Mouse (Mus musculus) A20 (cell line): ENCODE measurements at regions not wholly inside any gene's neighbourhood (a gene's known extent, or its start where the extent isn't known, plus 50 kb on each side); places are given as distances from the start of the nearest gene placed in this dataset.

Experiments used
- DNase-seq: peaks from one replicate; pipeline ENCODE4 v3.0.0-alpha.2; 2011; ENCODE audit warnings: low read depth, low spot score

DNA sequence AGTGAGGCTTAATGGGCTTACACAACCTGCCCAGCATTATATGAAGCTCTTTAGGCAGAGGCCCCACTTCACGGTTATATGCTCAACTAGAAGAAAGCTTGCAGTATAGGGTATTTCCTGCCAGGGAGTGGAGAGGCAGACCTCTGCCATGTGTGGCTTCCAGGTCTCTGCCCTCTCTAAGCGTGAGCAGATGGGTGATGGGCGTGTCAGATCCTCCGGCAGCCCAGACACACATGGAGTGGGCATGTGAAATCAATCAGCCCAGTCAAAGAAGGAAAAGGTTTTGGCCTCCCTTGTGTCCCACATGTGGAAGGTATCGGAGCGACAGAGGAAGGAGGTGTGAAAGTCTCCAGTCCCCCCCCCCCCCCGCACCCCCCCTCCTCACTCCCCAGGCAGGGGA, 102.3 kb upstream of the Runx1 start:
- DNase-seq = no peak

DNA sequence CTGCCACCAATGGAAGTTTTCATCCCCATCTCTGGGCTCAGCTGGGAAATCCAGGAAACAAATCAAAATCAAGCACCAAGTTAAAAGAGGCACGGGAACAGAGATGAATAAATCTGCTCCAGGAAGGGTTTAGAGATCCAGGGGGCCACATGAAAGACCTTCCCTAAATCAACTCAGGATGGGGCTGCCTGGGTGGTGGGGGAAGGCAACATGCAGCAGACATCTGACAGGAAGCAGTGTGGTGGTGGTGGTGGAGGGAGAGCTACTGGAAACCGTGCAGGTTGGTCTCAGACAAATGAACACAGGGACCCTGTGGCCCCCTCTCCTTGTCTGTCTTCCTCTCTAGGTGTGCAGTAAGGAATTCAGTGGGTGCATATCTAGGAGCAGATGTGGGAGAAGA, 101.7 kb upstream of the Runx1 start:
- no peak for DNase-seq

DNA sequence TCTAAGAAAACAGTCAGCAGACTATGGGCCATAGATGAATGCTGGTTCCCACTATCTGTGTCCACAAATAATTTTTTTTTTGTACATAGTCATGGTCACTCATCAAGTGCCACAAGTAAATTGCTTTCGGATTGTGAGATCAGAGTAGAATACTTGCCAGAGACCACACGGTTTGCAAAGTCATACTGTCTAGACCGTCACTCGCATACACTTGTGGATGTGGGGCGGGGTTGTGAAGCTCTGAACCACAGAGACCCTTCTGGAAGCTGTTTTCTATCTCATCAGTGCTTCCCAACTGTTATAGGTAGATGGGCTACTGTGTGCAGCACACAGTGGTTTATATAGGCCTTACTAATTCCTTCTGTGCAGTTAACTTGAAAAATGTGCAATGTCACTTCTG, 100.9 kb upstream of the Runx1 start:
- no peak for DNase-seq

DNA sequence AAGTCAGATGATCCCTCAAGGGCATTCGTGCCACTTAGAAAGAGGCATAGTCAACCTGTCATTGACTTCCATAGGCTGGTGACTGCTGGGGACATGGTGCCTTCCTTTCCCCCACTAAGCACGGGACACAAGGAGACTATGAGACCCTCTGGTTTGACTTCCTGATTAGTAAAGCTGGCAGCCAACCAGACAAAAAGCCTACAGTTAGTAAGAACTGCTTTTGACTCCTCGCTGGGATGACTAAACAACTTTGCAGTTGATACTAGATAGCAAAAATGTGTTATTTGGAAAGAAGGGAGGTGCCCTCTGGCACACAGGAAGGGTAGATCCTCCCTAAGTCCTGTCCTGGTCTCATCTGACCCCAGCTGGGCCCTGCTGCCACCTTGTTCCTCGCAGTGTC, 95.0 kb upstream of the Runx1 start:
- DNase-seq = no peak

DNA sequence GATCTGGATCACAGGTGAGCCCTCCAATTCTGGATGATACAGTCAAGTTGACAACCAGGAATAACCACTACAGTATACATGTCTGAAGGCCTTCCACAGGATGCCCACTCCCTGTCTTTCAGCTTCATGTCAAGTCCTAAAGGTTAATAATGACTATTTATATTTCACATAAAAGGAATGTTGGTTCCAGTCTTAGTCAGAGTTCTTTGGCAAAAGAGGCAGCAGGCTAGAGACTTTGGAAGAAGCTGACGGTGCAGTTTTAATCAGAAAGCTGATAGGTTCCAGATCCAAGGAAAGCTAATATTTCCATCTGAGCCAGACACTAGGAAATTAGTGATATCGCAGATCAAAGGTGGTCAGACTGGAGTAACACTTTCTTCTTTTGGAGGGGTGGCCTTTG, 91.4 kb upstream of the Runx1 start:
- no peak for DNase-seq

DNA sequence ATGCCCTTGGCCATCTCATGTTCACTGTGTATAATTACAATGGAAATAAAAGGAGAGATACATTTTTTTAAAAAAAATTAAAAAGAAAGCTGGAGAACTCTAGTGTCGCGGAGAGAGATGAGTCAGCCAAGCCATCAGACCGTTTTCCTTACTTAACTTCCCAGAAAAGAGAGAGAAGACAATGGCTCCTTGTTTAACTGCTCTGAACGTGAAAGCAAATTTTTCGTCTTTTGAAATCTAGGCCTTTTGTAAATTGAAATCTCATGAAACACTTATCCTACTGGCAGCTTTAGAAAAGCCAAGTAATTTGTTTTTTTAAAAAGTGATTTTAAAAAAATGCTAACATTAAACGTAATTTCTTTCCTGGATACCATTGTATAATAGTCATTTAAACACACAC, 89.7 kb upstream of the Runx1 start:
- DNase-seq = no peak

- no peak for DNase-seq
These were observed 80.9 kb upstream of the Runx1 start for GRCm38 (mm10) chr16:92906873-92907272.

DNA sequence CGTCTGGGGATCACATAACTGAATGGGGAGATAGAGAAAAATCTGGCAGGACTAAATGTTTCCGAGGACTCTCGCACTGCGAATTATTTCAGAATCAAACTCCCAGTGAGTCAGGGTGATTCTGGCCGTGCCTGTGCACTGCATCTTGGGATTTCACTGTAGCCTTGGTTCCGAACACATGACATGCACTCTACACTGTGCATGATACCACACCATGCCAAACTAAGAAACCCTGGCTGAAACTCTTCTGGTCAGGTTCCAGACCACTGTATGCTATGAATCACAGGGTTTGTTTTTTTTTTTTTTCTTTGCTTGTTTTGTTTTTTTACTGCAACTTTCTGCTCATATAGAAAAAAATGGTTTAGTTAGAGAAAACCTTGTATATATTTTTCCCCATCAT, 79.7 kb upstream of the Runx1 start:
- no peak for DNase-seq

GRCm38 (mm10) chr16:92903892-92904473, 78.0 kb upstream of the Runx1 start:
- DNase-seq = no peak

DNA sequence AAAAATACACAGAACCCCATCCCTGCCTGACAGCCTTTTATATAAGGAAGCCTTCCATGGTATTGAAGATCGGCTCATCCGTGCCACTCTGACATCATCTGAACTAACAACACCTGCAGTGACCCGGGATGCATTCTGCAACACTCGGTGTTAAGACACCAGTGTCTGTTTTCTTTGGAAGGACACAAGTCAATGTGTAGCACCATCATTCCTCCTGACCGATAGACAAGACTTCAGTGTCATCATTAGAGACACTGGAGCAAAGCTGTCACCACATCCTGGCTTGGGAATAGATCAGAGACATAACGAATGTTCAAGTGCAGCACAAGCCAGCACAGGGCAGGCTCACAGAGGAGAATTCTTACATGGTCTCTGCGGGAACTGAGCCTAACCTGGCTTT, 77.5 kb upstream of the Runx1 start:
- no peak for DNase-seq

DNA sequence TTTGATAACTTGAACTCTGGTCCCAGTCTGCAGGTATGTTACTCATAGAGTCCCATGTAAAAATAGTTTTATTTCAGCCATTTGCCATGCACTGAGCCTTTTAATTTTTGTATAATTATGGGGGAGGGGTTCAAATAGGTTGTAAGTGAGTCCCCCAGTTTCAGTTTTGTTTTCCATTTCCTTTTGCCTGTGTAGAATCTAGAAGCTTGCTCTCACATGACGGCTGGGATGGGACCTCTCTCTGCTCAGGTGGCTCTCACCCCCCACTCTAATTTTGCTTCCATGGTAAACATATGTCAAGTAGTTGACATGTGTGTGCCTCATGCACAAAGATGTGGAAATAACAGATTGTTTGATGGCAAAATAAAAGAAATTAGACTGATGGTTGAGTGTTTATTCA, 73.8 kb upstream of the Runx1 start:
- DNase-seq = no peak

DNA sequence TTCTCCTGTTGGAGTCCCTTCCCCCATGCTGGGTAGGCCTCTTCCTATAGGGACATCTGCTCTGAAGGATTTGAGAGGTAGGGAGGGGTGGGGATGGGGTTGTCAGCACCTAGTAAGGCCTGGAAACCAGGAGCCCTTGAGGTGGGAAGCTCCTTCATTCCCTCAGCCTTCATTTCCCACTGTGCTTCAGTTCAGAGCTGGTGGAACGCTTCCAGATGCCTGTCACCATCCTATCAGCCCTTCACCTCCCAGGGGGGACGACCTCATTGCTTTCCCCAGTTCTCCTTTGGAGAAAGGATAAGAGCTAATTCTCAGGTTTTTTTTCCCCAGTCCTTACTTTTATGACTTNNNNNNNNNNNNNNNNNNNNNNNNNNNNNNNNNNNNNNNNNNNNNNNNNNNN, 65.8 kb upstream of the Runx1 start:
- no peak for DNase-seq

DNA sequence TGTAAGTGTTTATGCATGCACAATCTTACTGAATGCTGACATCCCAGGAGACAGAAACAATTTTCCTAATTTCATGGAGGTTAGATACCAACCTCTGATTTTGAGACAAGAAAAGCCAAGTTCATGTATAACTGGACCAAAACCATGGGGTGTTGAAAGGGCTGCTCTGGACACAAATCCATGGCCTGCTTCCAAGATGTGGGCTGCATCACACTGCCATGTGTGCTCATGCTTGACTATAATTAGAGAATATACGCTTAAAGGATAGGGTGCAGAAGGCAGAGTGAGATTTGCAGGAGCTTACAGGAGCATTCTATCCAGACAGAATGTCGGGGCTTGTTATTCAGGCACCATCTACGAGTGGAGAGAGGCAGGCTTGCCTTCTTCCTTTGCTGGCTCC, 64.8 kb upstream of the Runx1 start:
- no peak for DNase-seq

GRCm38 (mm10) chr16:92889537-92889936, 63.6 kb upstream of the Runx1 start:
- DNase-seq = no peak

DNA sequence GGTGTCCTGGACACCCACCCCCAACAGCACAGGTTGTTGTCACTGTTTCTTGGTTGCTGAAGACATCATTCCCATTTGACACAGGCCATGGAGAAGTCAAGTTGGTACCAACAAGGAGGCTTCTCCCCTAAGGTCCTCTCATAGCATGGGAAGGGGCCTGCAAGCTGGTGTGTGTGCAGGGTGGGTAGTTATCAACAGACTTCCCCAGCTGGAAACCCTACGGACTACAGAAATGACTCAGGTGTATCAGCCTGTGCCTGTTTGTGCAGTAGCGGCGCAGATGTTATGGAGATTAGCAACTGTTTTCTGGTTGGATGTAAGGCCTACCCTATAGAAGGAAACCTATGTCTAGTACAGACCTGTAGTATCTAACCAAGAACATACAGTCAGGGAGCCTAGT, 60.3 kb upstream of the Runx1 start:
- no peak for DNase-seq

DNA sequence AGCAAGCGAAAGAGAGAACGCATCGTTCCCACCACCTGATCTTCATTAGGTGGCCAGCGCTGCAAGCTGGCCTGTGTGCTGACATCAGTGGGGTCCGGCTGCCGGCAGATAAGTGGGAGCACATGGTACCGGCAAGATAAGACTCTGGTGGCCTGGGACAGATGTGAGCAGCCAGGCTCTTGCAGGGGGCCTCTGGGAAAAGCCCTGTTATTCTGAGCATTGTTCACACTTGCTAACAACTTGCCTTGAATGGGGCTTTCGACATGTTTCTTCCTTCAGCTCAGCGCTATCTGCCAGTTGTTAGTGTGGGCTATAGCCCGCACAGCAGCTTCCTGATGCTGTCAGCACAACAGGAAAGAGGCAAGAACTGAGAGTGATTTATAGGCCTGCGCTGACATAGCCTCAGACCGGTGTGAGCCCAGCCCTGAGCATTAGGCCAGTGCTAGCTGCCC, 57.9 kb upstream of the Runx1 start:
- DNase-seq = no peak

- DNase-seq = no peak
These were observed 54.6 kb upstream of the Runx1 start for GRCm38 (mm10) chr16:92880356-92881043.

- DNase-seq = no peak
These were observed 52.1 kb upstream of the Runx1 start for GRCm38 (mm10) chr16:92878081-92878480.
